Mouse (Mus musculus): ENCODE data around the gene Vmn2r1. TPM values are rescaled to one million over a fixed set of nuclear protein-coding genes. Genes with fewer than 3 reads are reported as not detected.
A peak's percentile ranks its signal among the peaks of the same experiment; 100 is the strongest.

Vmn2r1 gene
- polyA plus RNA-seq (2015; fragmentation: Nextera tagmentation; extraction: Ambion mirVana) = 0.01 TPM in 1 of 2 replicates, not detected in the other

GRCm38 (mm10) chr3:64081247-64081646 lies at the start of gene Vmn2r1:
Gene Vmn2r1 (plus strand): TSS chr3:64081547.
- H3K27ac ChIP-seq (ENCODE audit: low read depth) = no peak within 1 kb of the TSS
- ATAC-seq = no peak
- H3K4me3 ChIP-seq (ENCODE audit: low read depth, low read length) = no peak within 1 kb of the TSS
- H3K36me3 ChIP-seq (replicated peaks; ENCODE audit: insufficient read depth, low read length) = no peaks in the 10 kb centered on the region
- H3K27me3 ChIP-seq (ENCODE audit: insufficient read depth, low read length) = no peaks in the 10 kb centered on the region
- TF ChIP-seq CTCF (IDR thresholded peaks at IDR 0.05; ENCODE audit: low read depth) = no peak
- TF ChIP-seq EP300 (IDR thresholded peaks at IDR 0.05; ENCODE audit: low read depth) = no peak
- H3K9ac ChIP-seq (replicated peaks) = no peak within 1 kb of the TSS
- H3K9me3 ChIP-seq (ENCODE audit: low read length) = no peaks in the 10 kb centered on the region
- no peak for DNase-seq
- H3K4me2 ChIP-seq (ENCODE audit: low read depth, low read length) = no peak within 1 kb of the TSS
- no peaks in the 10 kb centered on the region for H3K4me1 ChIP-seq (ENCODE audit: insufficient read depth)
- 73% methylated on average over 4 of the region's 4 CpGs for WGBS (ENCODE audit: insufficient replicate concordance)

GRCm38 (mm10) chr3:64038136-64038841 lies 43.1 kb upstream of the Vmn2r1 start:
- no peak overlapping the region for H3K4me3 ChIP-seq (ENCODE audit: low read depth, low read length)
- DNase-seq (no peak), ATAC-seq (peak; percentile 48; the same call in 1 of the 2 replicates)
- no peaks in the 10 kb centered on the region for H3K36me3 ChIP-seq (replicated peaks; ENCODE audit: insufficient read depth, low read length)
- no peak overlapping the region for H3K4me2 ChIP-seq (ENCODE audit: low read depth, low read length)
- no peaks in the 10 kb centered on the region for H3K27me3 ChIP-seq (ENCODE audit: insufficient read depth, low read length)
- H3K9me3 ChIP-seq (ENCODE audit: low read length) = no peaks in the 10 kb centered on the region
- TF ChIP-seq EP300 (IDR thresholded peaks at IDR 0.05; ENCODE audit: low read depth) = no peak
- TF ChIP-seq CTCF (IDR thresholded peaks at IDR 0.05; ENCODE audit: low read depth) = no peak
- H3K9ac ChIP-seq (replicated peaks) = no peak overlapping the region
- no peak overlapping the region for H3K27ac ChIP-seq (ENCODE audit: low read depth)
- 56% methylated on average over 7 of the region's 7 CpGs for WGBS (ENCODE audit: insufficient replicate concordance)
- no peaks in the 10 kb centered on the region for H3K4me1 ChIP-seq (ENCODE audit: insufficient read depth)

- H3K36me3 ChIP-seq (replicated peaks; ENCODE audit: insufficient read depth, low read length) = no peaks in the 10 kb centered on the region
- no peaks in the 10 kb centered on the region for H3K9me3 ChIP-seq (ENCODE audit: low read length)
- H3K4me2 ChIP-seq (ENCODE audit: low read depth, low read length) = peak overlapping the region; percentile 56
- 25% methylated on average over 24 of the region's 25 CpGs for WGBS (ENCODE audit: insufficient replicate concordance)
- H3K27me3 ChIP-seq (ENCODE audit: insufficient read depth, low read length) = no peaks in the 10 kb centered on the region
- H3K4me3 ChIP-seq (ENCODE audit: low read depth, low read length) = peak overlapping the region; percentile 39
- H3K27ac ChIP-seq (ENCODE audit: low read depth) = no peak overlapping the region
- DNase-seq (peak; percentile 86), ATAC-seq (peak; percentile 66)
- H3K9ac ChIP-seq (replicated peaks) = peak overlapping the region; percentile 35; the same call in 1 of the 2 replicates
- TF ChIP-seq EP300 (IDR thresholded peaks at IDR 0.05; ENCODE audit: low read depth) (no peak), CTCF (IDR thresholded peaks at IDR 0.05; ENCODE audit: low read depth) (peak; percentile 79)
- no peaks in the 10 kb centered on the region for H3K4me1 ChIP-seq (ENCODE audit: insufficient read depth)
These were observed 41.2 kb upstream of the Vmn2r1 start for GRCm38 (mm10) chr3:64039818-64040784.

GRCm38 (mm10) chr3:64112707-64113106 lies 31.4 kb downstream of the Vmn2r1 start:
- TF ChIP-seq CTCF (IDR thresholded peaks at IDR 0.05; ENCODE audit: low read depth) (no peak), EP300 (IDR thresholded peaks at IDR 0.05; ENCODE audit: low read depth) (no peak)
- no peak overlapping the region for H3K4me2 ChIP-seq (ENCODE audit: low read depth, low read length)
- ATAC-seq = no peak

GRCm38 (mm10) chr3:64113352-64114046 lies 32.2 kb downstream of the Vmn2r1 start:
- H3K36me3 ChIP-seq (replicated peaks; ENCODE audit: insufficient read depth, low read length) = no peaks in the 10 kb centered on the region
- WGBS (ENCODE audit: insufficient replicate concordance) = 69% methylated on average over 11 of the region's 11 CpGs
- H3K4me3 ChIP-seq (ENCODE audit: low read depth, low read length) = no peak overlapping the region
- DNase-seq = no peak
- no peaks in the 10 kb centered on the region for H3K9me3 ChIP-seq (ENCODE audit: low read length)
- no peak overlapping the region for H3K9ac ChIP-seq (replicated peaks)
- H3K27ac ChIP-seq (ENCODE audit: low read depth) = no peak overlapping the region
- H3K4me2 ChIP-seq (ENCODE audit: low read depth, low read length) = no peak overlapping the region
- H3K4me1 ChIP-seq (ENCODE audit: insufficient read depth) = no peaks in the 10 kb centered on the region
- no peaks in the 10 kb centered on the region for H3K27me3 ChIP-seq (ENCODE audit: insufficient read depth, low read length)
- no peak for ATAC-seq
- TF ChIP-seq EP300 (IDR thresholded peaks at IDR 0.05; ENCODE audit: low read depth) = no peak
- TF ChIP-seq CTCF (IDR thresholded peaks at IDR 0.05; ENCODE audit: low read depth) = no peak

More at GRCm38 (mm10) chr3:64112707-64113106, 31.4 kb downstream of the Vmn2r1 start:
- no peak overlapping the region for H3K27ac ChIP-seq (ENCODE audit: low read depth)
- H3K9ac ChIP-seq (replicated peaks) = no peak overlapping the region
- H3K36me3 ChIP-seq (replicated peaks; ENCODE audit: insufficient read depth, low read length) = no peaks in the 10 kb centered on the region
- WGBS (ENCODE audit: insufficient replicate concordance) = 83% methylated on average over 1 of the region's 1 CpGs
- H3K27me3 ChIP-seq (ENCODE audit: insufficient read depth, low read length) = no peaks in the 10 kb centered on the region
- H3K4me3 ChIP-seq (ENCODE audit: low read depth, low read length) = no peak overlapping the region
- DNase-seq = no peak
- H3K4me1 ChIP-seq (ENCODE audit: insufficient read depth) = no peaks in the 10 kb centered on the region
- no peaks in the 10 kb centered on the region for H3K9me3 ChIP-seq (ENCODE audit: low read length)
